Mouse (Mus musculus) C2C12 (cell line): ENCODE results near the gene Diexf. TPM values are rescaled to one million over a fixed set of nuclear protein-coding genes. Genes with fewer than 3 reads are reported as not detected.

Experiments used
- H3K27me3 ChIP-seq: one replicate; pipeline ENCODE4 v1.6.1; 2011; ENCODE audit not compliant: control insufficient read depth, insufficient read depth, insufficient read length
- H3K36me3 ChIP-seq: one replicate; pipeline ENCODE4 v1.6.1; 2011; ENCODE audit not compliant: control insufficient read depth, insufficient read depth
- H3K4me3 ChIP-seq: one replicate; pipeline ENCODE4 v1.5.1; 2011; ENCODE audit warnings: mild to moderate bottlenecking, control low read depth; ENCODE audit not compliant: poor library complexity, insufficient read depth, severe bottlenecking
- H3K79me2 ChIP-seq: one replicate; pipeline ENCODE4 v1.6.1; 2011; ENCODE audit not compliant: control insufficient read depth, insufficient read depth
- H3K79me3 ChIP-seq: one replicate; pipeline ENCODE4 v1.6.1; 2011; ENCODE audit warnings: low read depth, control low read depth
- H3ac ChIP-seq: one replicate; pipeline ENCODE3; 2011; ENCODE audit warnings: low read depth; ENCODE audit not compliant: control insufficient read depth, insufficient read length
- CEBPB ChIP-seq: IDR thresholded peaks from one replicate; pipeline ENCODE4 v1.6.1; 2011; ENCODE audit warnings: low read depth, mild to moderate bottlenecking, control low read depth, moderate library complexity
- CTCF ChIP-seq: IDR thresholded peaks from one replicate; pipeline ENCODE4 v1.5.1; 2011; ENCODE audit not compliant: control insufficient read depth, insufficient read depth, insufficient read length
- FOSL1 ChIP-seq: IDR thresholded peaks from one replicate; pipeline ENCODE4 v1.8.0; 2011; ENCODE audit warnings: mild to moderate bottlenecking, low read length; ENCODE audit not compliant: poor library complexity, insufficient read depth, severe bottlenecking
- MAX ChIP-seq: IDR thresholded peaks from one replicate; pipeline ENCODE4 v1.6.1; 2011; ENCODE audit warnings: mild to moderate bottlenecking, control low read depth
- MYOD1 ChIP-seq: IDR thresholded peaks from one replicate; pipeline ENCODE4 v1.6.1; 2011; ENCODE audit warnings: low read depth; ENCODE audit not compliant: control insufficient read depth, insufficient read length
- MYOG ChIP-seq: IDR thresholded peaks from one replicate; pipeline ENCODE4 v1.6.1; 2011; ENCODE audit not compliant: control insufficient read depth, insufficient read length; ENCODE audit errors: extremely low read depth
- USF1 ChIP-seq: IDR thresholded peaks from one replicate; pipeline ENCODE4 v1.6.1; 2011; ENCODE audit warnings: low read depth, mild to moderate bottlenecking, control low read depth, moderate library complexity
- polyA plus RNA-seq: library from polyadenylated mRNA; unstranded; fragments of >200 nt; fragmentation: generic; extraction: Trizol; gene quantifications from one replicate; pipeline ENCODE4 v1.2.1, GENCODE M21; 2012; ENCODE audit warnings: missing spikeins

Diexf gene
- polyA plus RNA-seq, 1 experiment: 10.6 TPM

GRCm38 (mm10) chr1:193167746-193168145 is 37.7 kb upstream of the Diexf start, which contains the start of gene A130010J15Rik:
Gene A130010J15Rik, plus strand, starts transcription at chr1:193168046.
- no peak within 1 kb of the TSS for H3K4me3 ChIP-seq
- TF ChIP-seq FOSL1 (no peak), MYOG (no peak), CEBPB (no peak), MYOD1 (no peak), MAX (no peak), USF1 (no peak), CTCF (no peak)
- no peaks in the 10 kb centered on the region for H3K36me3 ChIP-seq
- peaks cover 19% of the 10 kb centered on the region for H3K27me3 ChIP-seq
- H3K79me2 ChIP-seq: no peaks in the 10 kb centered on the region
- H3ac ChIP-seq: no peak within 1 kb of the TSS
- no peaks in the 10 kb centered on the region for H3K79me3 ChIP-seq

GRCm38 (mm10) chr1:193160317-193161032 is 30.4 kb upstream of the Diexf start:
- TF ChIP-seq FOSL1 (no peak), CTCF (no peak), MAX (no peak), MYOG (no peak), MYOD1 (no peak), USF1 (no peak), CEBPB (no peak)
- H3K79me3 ChIP-seq: no peaks in the 10 kb centered on the region

GRCm38 (mm10) chr1:193159613-193160012 is 29.5 kb upstream of the Diexf start:
- Histone ChIP-seq H3K27me3 (peaks cover 9% of the 10 kb centered on the region), H3K36me3 (no peaks in the 10 kb centered on the region), H3ac (no peak overlapping the region), H3K79me2 (no peaks in the 10 kb centered on the region), H3K79me3 (no peaks in the 10 kb centered on the region), H3K4me3 (no peak overlapping the region)
- TF ChIP-seq USF1 (no peak), MYOG (no peak), MAX (no peak), CEBPB (no peak), CTCF (no peak), FOSL1 (no peak), MYOD1 (no peak)

More at GRCm38 (mm10) chr1:193160317-193161032, 30.4 kb upstream of the Diexf start:
- Histone ChIP-seq H3ac (no peak overlapping the region), H3K4me3 (no peak overlapping the region), H3K79me2 (no peaks in the 10 kb centered on the region), H3K27me3 (peaks cover 10% of the 10 kb centered on the region), H3K36me3 (no peaks in the 10 kb centered on the region)

- Histone ChIP-seq H3ac (no peak overlapping the region), H3K36me3 (no peaks in the 10 kb centered on the region), H3K79me3 (no peaks in the 10 kb centered on the region), H3K4me3 (no peak overlapping the region), H3K27me3 (peaks cover 9% of the 10 kb centered on the region), H3K79me2 (no peaks in the 10 kb centered on the region)
- TF ChIP-seq MYOD1 (no peak), CEBPB (no peak), MYOG (no peak), MAX (no peak), USF1 (no peak), FOSL1 (no peak), CTCF (no peak)
Observed at GRCm38 (mm10) chr1:193159163-193159562, 29.1 kb upstream of the Diexf start.

GRCm38 (mm10) chr1:193157111-193157492 is 27.0 kb upstream of the Diexf start:
- Histone ChIP-seq H3K27me3 (no peaks in the 10 kb centered on the region), H3K79me2 (no peaks in the 10 kb centered on the region), H3K4me3 (no peak overlapping the region), H3K79me3 (no peaks in the 10 kb centered on the region), H3ac (no peak overlapping the region), H3K36me3 (no peaks in the 10 kb centered on the region)
- no peak for TF ChIP-seq MYOD1
- no peak for TF ChIP-seq USF1
- TF ChIP-seq MYOG: no peak
- TF ChIP-seq FOSL1: no peak
- TF ChIP-seq CTCF: no peak
- TF ChIP-seq MAX: no peak
- no peak for TF ChIP-seq CEBPB
